Mouse (Mus musculus) CH12.LX (cell line): Measurements from ENCODE around the gene Ppp1r16b. TPM values are rescaled to one million over a fixed set of nuclear protein-coding genes. Genes with fewer than 3 reads are reported as not detected.

ENCODE experiments used
- DNase-seq: peaks from one replicate; pipeline ENCODE4 v3.0.0-alpha.2; 2013; ENCODE audit errors: extremely low read depth
- H3K27ac ChIP-seq: 2 replicates; pipeline ENCODE4 v1.5.1; 2012; ENCODE audit warnings: low read depth, mild to moderate bottlenecking, control low read depth, moderate library complexity; ENCODE audit not compliant: insufficient read depth
- H3K27me3 ChIP-seq: replicated peaks from 2 replicates; pipeline ENCODE3; 2012; ENCODE audit warnings: inconsistent platforms
- H3K36me3 ChIP-seq, 2 experiments: replicated peaks in 1 of 2; 2 replicates each; pipeline versions ENCODE3 to v1.6.1; 2012; ENCODE audit warnings: inconsistent platforms in 1 of 2, low read length in 1 of 2, mild to moderate bottlenecking in 1 of 2, mixed read lengths in 1 of 2, moderate library complexity in 1 of 2; ENCODE audit not compliant: control insufficient read depth in 1 of 2, insufficient read depth in 1 of 2
- H3K4me1 ChIP-seq, 2 experiments: 2 replicates each; pipeline ENCODE4 v1.6.1; 2012; ENCODE audit warnings: inconsistent platforms in 1 of 2, moderate library complexity in 1 of 2; ENCODE audit not compliant: insufficient read depth in 2 of 2, control insufficient read depth in 1 of 2
- H3K4me2 ChIP-seq: 2 replicates; pipeline ENCODE4 v1.6.1; 2012; ENCODE audit warnings: low read depth, mild to moderate bottlenecking, control low read depth; ENCODE audit not compliant: poor library complexity, insufficient read depth, severe bottlenecking
- H3K4me3 ChIP-seq, 3 experiments: fragments of 150-350 bp in 1 of 3; sonication (generic) in 1 of 3; replicated peaks in 1 of 3; 2 replicates each; pipeline versions ENCODE3 to v1.5.1; 2011 to 2012; ENCODE audit warnings: low read depth in 2 of 3, low read length in 2 of 3, mild to moderate bottlenecking in 2 of 3, moderate library complexity in 2 of 3, control low read depth in 1 of 3, improper control_type of control experiment in 1 of 3, inconsistent platforms in 1 of 3, mixed read lengths in 1 of 3; ENCODE audit not compliant: poor library complexity in 1 of 3
- H3K79me2 ChIP-seq: replicated peaks from 2 replicates; pipeline ENCODE4 v1.6.1; 2012; ENCODE audit warnings: mild to moderate bottlenecking, moderate library complexity; ENCODE audit not compliant: control insufficient read depth, poor library complexity, insufficient read depth, severe bottlenecking; ENCODE audit errors: extremely low read depth
- H3K9ac ChIP-seq: 2 replicates; pipeline ENCODE4 v1.6.1; 2012; ENCODE audit warnings: low read depth, mild to moderate bottlenecking, control low read depth, moderate library complexity; ENCODE audit not compliant: insufficient read depth
- H3K9me3 ChIP-seq: replicated peaks from 2 replicates; pipeline ENCODE3; 2012; ENCODE audit warnings: low read length, inconsistent platforms, mixed read lengths
- BHLHE40 ChIP-seq: IDR thresholded peaks from 2 replicates; pipeline ENCODE4 v1.6.1; 2011; ENCODE audit warnings: mild to moderate bottlenecking, low read depth, low read length, improper control_type of control experiment
- CHD1 ChIP-seq: IDR thresholded peaks from 2 replicates; pipeline ENCODE4 v1.6.1; 2012; ENCODE audit warnings: low read depth, low read length, improper control_type of control experiment, inconsistent platforms
- CTCF ChIP-seq, 2 experiments: IDR thresholded peaks in 1 of 2; conservative IDR thresholded peaks in 1 of 2; 2 replicates each; pipeline ENCODE4 v1.5.1; 2011 to 2012; ENCODE audit warnings: low read depth in 2 of 2, low read length in 2 of 2, improper control_type of control experiment in 1 of 2, inconsistent platforms in 1 of 2, mild to moderate bottlenecking in 1 of 2, moderate library complexity in 1 of 2
- ELF1 ChIP-seq: IDR thresholded peaks from 2 replicates; pipeline ENCODE4 v1.6.1; 2014; ENCODE audit warnings: low read depth, mild to moderate bottlenecking, inconsistent platforms, low read length, improper control_type of control experiment
- EP300 ChIP-seq: IDR thresholded peaks from 2 replicates; pipeline ENCODE4 v1.6.1; 2011; ENCODE audit warnings: low read length, improper control_type of control experiment
- ETS1 ChIP-seq: conservative IDR thresholded peaks from 2 replicates; pipeline ENCODE4 v1.6.1; 2012; ENCODE audit warnings: low read depth, mild to moderate bottlenecking, inconsistent platforms, low read length, improper control_type of control experiment, moderate library complexity
- HCFC1 ChIP-seq: IDR thresholded peaks from 2 replicates; pipeline ENCODE4 v1.6.1; 2012; ENCODE audit warnings: low read depth, mild to moderate bottlenecking, inconsistent platforms, low read length, improper control_type of control experiment
- IRF4 ChIP-seq: IDR thresholded peaks from 2 replicates; pipeline ENCODE4 v1.6.1; 2014; ENCODE audit warnings: low read depth, mild to moderate bottlenecking, inconsistent platforms, low read length, improper control_type of control experiment
- JUN ChIP-seq: IDR thresholded peaks from 2 replicates; pipeline ENCODE4 v1.6.1; 2011; ENCODE audit warnings: low read depth, mild to moderate bottlenecking, low read length, improper control_type of control experiment, moderate library complexity; ENCODE audit not compliant: insufficient read depth
- JUND ChIP-seq: conservative IDR thresholded peaks from 2 replicates; pipeline ENCODE4 v1.6.1; 2011; ENCODE audit warnings: low read depth, low read length, improper control_type of control experiment
- KAT2A ChIP-seq: IDR thresholded peaks from 2 replicates; pipeline ENCODE4 v1.6.1; 2012; ENCODE audit warnings: low read length, improper control_type of control experiment, inconsistent platforms; ENCODE audit not compliant: insufficient replicate concordance
- MAFK ChIP-seq: IDR thresholded peaks from 2 replicates; pipeline ENCODE4 v1.6.1; 2011; ENCODE audit warnings: low read length, improper control_type of control experiment; ENCODE audit not compliant: insufficient replicate concordance
- MAX ChIP-seq: IDR thresholded peaks from 2 replicates; pipeline ENCODE4 v1.6.1; 2011; ENCODE audit warnings: low read length, improper control_type of control experiment
- MAZ ChIP-seq: IDR thresholded peaks from 2 replicates; pipeline ENCODE4 v1.6.1; 2012; ENCODE audit warnings: low read depth, mild to moderate bottlenecking, inconsistent platforms, low read length, improper control_type of control experiment, moderate library complexity
- MEF2A ChIP-seq: IDR thresholded peaks from 2 replicates; pipeline ENCODE4 v1.6.1; 2014; ENCODE audit warnings: low read depth, mild to moderate bottlenecking, inconsistent platforms, low read length, improper control_type of control experiment, borderline replicate concordance
- MXI1 ChIP-seq: IDR thresholded peaks from 2 replicates; pipeline ENCODE4 v1.6.1; 2011; ENCODE audit warnings: mild to moderate bottlenecking, low read depth, low read length, improper control_type of control experiment
- MYC ChIP-seq: IDR thresholded peaks from 2 replicates; pipeline ENCODE4 v1.6.1; 2011; ENCODE audit warnings: low read depth, mild to moderate bottlenecking, improper control_type of control experiment, low read length
- NRF1 ChIP-seq: IDR thresholded peaks from 2 replicates; pipeline ENCODE4 v1.6.1; 2014; ENCODE audit warnings: low read depth, mild to moderate bottlenecking, inconsistent platforms, low read length, improper control_type of control experiment, moderate library complexity
- PAX5 ChIP-seq: IDR thresholded peaks from 2 replicates; pipeline ENCODE4 v1.6.1; 2012; ENCODE audit warnings: low read length, inconsistent platforms, mixed read lengths
- POLR2A ChIP-seq: IDR thresholded peaks from 2 replicates; pipeline ENCODE4 v1.6.1; 2011; ENCODE audit warnings: low read depth, mild to moderate bottlenecking, improper control_type of control experiment, low read length
- POLR2AphosphoS2 ChIP-seq: IDR thresholded peaks from 2 replicates; pipeline ENCODE4 v1.6.1; 2011; ENCODE audit warnings: low read depth, low read length, improper control_type of control experiment
- RAD21 ChIP-seq: IDR thresholded peaks from 2 replicates; pipeline ENCODE4 v1.6.1; 2011; ENCODE audit warnings: low read depth, mild to moderate bottlenecking, low read length, improper control_type of control experiment, moderate library complexity
- RCOR1 ChIP-seq: conservative IDR thresholded peaks from 2 replicates; pipeline ENCODE4 v1.6.1; 2012; ENCODE audit warnings: low read depth, mild to moderate bottlenecking, inconsistent platforms, low read length, improper control_type of control experiment
- SIN3A ChIP-seq: IDR thresholded peaks from 2 replicates; pipeline ENCODE4 v1.6.1; 2012; ENCODE audit warnings: low read length, improper control_type of control experiment, inconsistent platforms
- SMC3 ChIP-seq: IDR thresholded peaks from 2 replicates; pipeline ENCODE4 v1.6.1; 2011; ENCODE audit warnings: low read depth, low read length, improper control_type of control experiment
- TBP ChIP-seq: conservative IDR thresholded peaks from 2 replicates; pipeline ENCODE4 v1.6.1; 2011; ENCODE audit warnings: low read depth, low read length, improper control_type of control experiment
- TCF12 ChIP-seq: IDR thresholded peaks from 2 replicates; pipeline ENCODE4 v1.6.1; 2014; ENCODE audit warnings: low read depth, mild to moderate bottlenecking, inconsistent platforms, low read length, improper control_type of control experiment
- UBTF ChIP-seq: IDR thresholded peaks from 2 replicates; pipeline ENCODE4 v1.6.1; 2012; ENCODE audit warnings: low read depth, mild to moderate bottlenecking, inconsistent platforms, low read length, improper control_type of control experiment, moderate library complexity
- USF1 ChIP-seq: IDR thresholded peaks from 2 replicates; pipeline ENCODE4 v1.6.1; 2014; ENCODE audit warnings: low read depth, mild to moderate bottlenecking, inconsistent platforms, low read length, improper control_type of control experiment
- USF2 ChIP-seq: conservative IDR thresholded peaks from 2 replicates; pipeline ENCODE4 v1.6.1; 2011; ENCODE audit warnings: low read depth, low read length, improper control_type of control experiment
- ZKSCAN1 ChIP-seq: IDR thresholded peaks from 2 replicates; pipeline ENCODE4 v1.6.1; 2012; ENCODE audit warnings: low read depth, inconsistent platforms, low read length, improper control_type of control experiment, borderline replicate concordance
- ZNF384 ChIP-seq: IDR thresholded peaks from 2 replicates; pipeline ENCODE4 v1.6.1; 2012; ENCODE audit warnings: low read depth, low read length, improper control_type of control experiment, inconsistent platforms
- dilution Hi-C: fragments of 300-500 bp; cut with MboI; formaldehyde crosslinking; loops from 2 replicates; pipeline ENCODE4 v1.14.3; 2020; ENCODE audit warnings: low sequenced_read_pairs; ENCODE audit not compliant: extremely low pct_unique_long_range_greater_than_20kb, extremely low pct_ligation_motif_present
- in situ Hi-C: fragments of 300-500 bp; cut with MboI; formaldehyde crosslinking; loops from 3 replicates; pipeline ENCODE4 v1.14.3; 2019; ENCODE audit warnings: low sequenced_read_pairs, low pct_ligation_motif_present, low pct_unique_long_range_greater_than_20kb, mixed read lengths
- polyA plus RNA-seq: library from polyadenylated mRNA; unstranded; fragments of >175 nt; gene quantifications from 2 replicates; pipeline ENCODE4 v1.2.1, GENCODE M21; 2012; ENCODE audit warnings: low read depth; ENCODE audit not compliant: insufficient read length
- total RNA-seq, 2 experiments: library from RNA; depleted of rRNA; stranded (reverse); fragments of 300-350 nt in 1 of 2; fragments of >200 nt in 1 of 2; gene quantifications; 2 replicates each; pipeline ENCODE4 v1.2.3; 2012 to 2014

Gene Ppp1r16b
- total and polyA plus RNA-seq, 3 experiments = 37.7 to 55.7 (median 52.0) TPM

GRCm38 (mm10) chr2:158722135-158722534 lies 56.9 kb downstream of the Ppp1r16b start (continued):
- TF ChIP-seq TBP = no peak
- TF ChIP-seq KAT2A = no peak
- no peak for TF ChIP-seq POLR2A
- TF ChIP-seq IRF4 = peak; percentile 39; the same call in 1 of the 2 replicates
- no peak for TF ChIP-seq MAX
- TF ChIP-seq ZKSCAN1 = no peak
- no peak for TF ChIP-seq SMC3
- 0 out of 2 replicates have a peak, but pooled peaks have one; percentile 28 for TF ChIP-seq EP300
- no peak for TF ChIP-seq CTCF (conservative IDR thresholded peaks at IDR 0.05 in 1 of 2, IDR thresholded peaks at IDR 0.05 in 1 of 2; ENCODE audit: low read depth in 2 of 2, low read length in 2 of 2)
- no peak for TF ChIP-seq MYC
- no peak for TF ChIP-seq MAZ
- no peak for TF ChIP-seq SIN3A
- TF ChIP-seq JUN = no peak
- no peak for TF ChIP-seq RCOR1
- TF ChIP-seq MAFK = no peak
- TF ChIP-seq POLR2AphosphoS2 = no peak
- TF ChIP-seq UBTF = no peak
- TF ChIP-seq USF2 = no peak
- no peak for TF ChIP-seq NRF1
- peak; percentile 30; the same call in 1 of the 2 replicates for TF ChIP-seq ETS1
- peak; percentile 63; the same call in 1 of the 2 replicates for TF ChIP-seq CHD1
- TF ChIP-seq HCFC1 = no peak
- no peak for TF ChIP-seq MXI1

DNA sequence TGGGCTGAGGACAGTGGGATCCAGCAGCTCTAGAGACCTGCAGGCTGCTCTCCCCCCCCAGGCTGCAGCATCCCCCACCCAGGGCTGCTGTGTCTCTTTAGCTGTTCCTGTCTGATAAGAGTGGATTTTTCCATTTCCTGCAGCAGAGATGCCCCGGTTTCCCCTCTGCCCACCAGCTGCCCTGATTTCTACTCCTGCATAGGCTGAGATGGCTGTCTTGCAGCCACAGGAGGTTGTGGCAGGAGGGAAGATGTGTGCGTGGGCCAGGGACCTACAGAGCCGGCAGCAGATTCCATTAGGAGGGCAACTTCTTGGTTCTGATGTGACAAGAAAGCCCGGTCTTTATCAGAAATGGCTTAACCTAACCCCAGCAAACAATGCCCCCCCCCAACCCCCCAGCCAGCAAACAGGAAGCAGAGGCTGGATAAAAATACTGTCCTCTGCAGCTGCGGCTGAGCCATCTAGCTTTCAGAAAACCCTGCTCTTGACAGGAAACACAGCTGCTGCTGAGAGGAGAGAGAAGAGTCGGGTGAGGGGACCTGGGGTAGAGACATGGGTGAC lies 57.9 kb downstream of the Ppp1r16b start:
- peaks cover 44 to 89% of the 10 kb centered on the region in 2 experiments for H3K4me1 ChIP-seq
- H3K4me2 ChIP-seq = peak overlapping the region; percentile 47
- peak overlapping the region; percentile 51; the same call in 1 of the 2 replicates for H3K9ac ChIP-seq
- H3K9me3 ChIP-seq = no peaks in the 10 kb centered on the region
- H3K4me3 ChIP-seq = peak overlapping the region in 1 of 3 experiments; percentile 6
- dilution Hi-C loops = no loop called here
- peaks cover 62% of the 10 kb centered on the region for H3K79me2 ChIP-seq
- peaks cover 21 to 58% of the 10 kb centered on the region in 2 experiments for H3K36me3 ChIP-seq
- DNase-seq = peak; percentile 82
- in situ Hi-C loops = no loop called here
- no peaks in the 10 kb centered on the region for H3K27me3 ChIP-seq
- peak overlapping the region; percentile 91 for H3K27ac ChIP-seq
- peak; percentile 38; the same call in 1 of the 2 replicates for TF ChIP-seq UBTF
- no peak for TF ChIP-seq PAX5
- peak; percentile 53; the same call in 1 of the 2 replicates for TF ChIP-seq MAZ
- TF ChIP-seq HCFC1 = no peak
- TF ChIP-seq JUN = no peak
- TF ChIP-seq NRF1 = 0 out of 2 replicates have a peak, but pooled peaks have one; percentile 3
- peak; percentile 20; the same call in 1 of the 2 replicates for TF ChIP-seq MAX
- peak; percentile 84 for TF ChIP-seq SIN3A
- peak; percentile 90 for TF ChIP-seq MEF2A
- no peak for TF ChIP-seq ZNF384
- TF ChIP-seq TBP = no peak
- TF ChIP-seq EP300 = peak; percentile 76
- peak; percentile 72 for TF ChIP-seq ELF1
- no peak for TF ChIP-seq RAD21
- TF ChIP-seq BHLHE40 = peak; percentile 71
- TF ChIP-seq USF1 = no peak
- TF ChIP-seq IRF4 = peak; percentile 43; the same call in 1 of the 2 replicates
- peak; percentile 90 for TF ChIP-seq ETS1
- TF ChIP-seq RCOR1 = 0 out of 2 replicates have a peak, but pooled peaks have one; percentile 75
- TF ChIP-seq USF2 = no peak
- TF ChIP-seq JUND = no peak
- peak; percentile 27; the same call in 1 of the 2 replicates for TF ChIP-seq MYC
- TF ChIP-seq TCF12 = peak; percentile 96
- peak; percentile 44; the same call in 1 of the 2 replicates for TF ChIP-seq POLR2A
- 0 out of 2 replicates have a peak, but pooled peaks have one; percentile 46 for TF ChIP-seq MXI1
- no peak for TF ChIP-seq CHD1
